Mouse (Mus musculus): Measurements from ENCODE around the gene Capn12. TPM values are rescaled to one million over a fixed set of nuclear protein-coding genes. Genes with fewer than 3 reads are reported as not detected.
"Not testable (repeated sequence)": the region's sequence is repeated elsewhere in the genome, so short reads cannot be mapped to it uniquely, and the experiment has no call there.

Gene Capn12
- polyA plus RNA-seq, 1 experiment from 2014 or later, result 0.26 TPM

- ATAC-seq (ENCODE audit: insufficient number of reproducible peaks, insufficient read depth, low FRiP score, low TSS enrichment, low read depth), result no peak
- Histone ChIP-seq H3K9ac (replicated peaks) (0 out of 2 replicates have a peak within 1 kb of the TSS, but pooled peaks have one; percentile 12), H3K27ac (0 out of 2 replicates have a peak within 1 kb of the TSS, but pooled peaks have one; percentile 41), H3K36me3 (no peaks in the 10 kb centered on the region), H3K4me2 (no peak within 1 kb of the TSS; the same call in 1 of the 2 replicates), H3K9me3 (peaks cover 5% of the 10 kb centered on the region; the same call in 1 of the 2 replicates), H3K4me1 (replicated peaks) (peaks cover 18% of the 10 kb centered on the region), H3K27me3 (no peaks in the 10 kb centered on the region), H3K4me3 (replicated peaks) (no peak within 1 kb of the TSS)
- 83% methylated on average over 6 of the region's 6 CpGs for WGBS
These were observed 17.7 kb upstream of the Capn12 start, which contains the start of gene Lgals7 for GRCm38 (mm10) chr7:28863540-28863939. Lgals7 (plus strand) TSS chr7:28863853.

GRCm38 (mm10) chr7:28864288-28864750 lies 16.9 kb upstream of the Capn12 start:
- H3K9ac ChIP-seq (replicated peaks), result no peak overlapping the region
- 0 out of 2 replicates have a peak overlapping the region, but pooled peaks have one; percentile 41 for H3K27ac ChIP-seq
- ATAC-seq (ENCODE audit: insufficient number of reproducible peaks, insufficient read depth, low FRiP score, low TSS enrichment, low read depth), result no peak
- H3K9me3 ChIP-seq, result peaks cover 5% of the 10 kb centered on the region; the same call in 1 of the 2 replicates
- no peaks in the 10 kb centered on the region for H3K36me3 ChIP-seq
- peaks cover 18% of the 10 kb centered on the region for H3K4me1 ChIP-seq (replicated peaks)
- H3K4me3 ChIP-seq (replicated peaks), result no peak overlapping the region
- H3K4me2 ChIP-seq, result no peak overlapping the region; the same call in 1 of the 2 replicates
- WGBS, result 46% methylated on average over 9 of the region's 9 CpGs
- no peaks in the 10 kb centered on the region for H3K27me3 ChIP-seq

DNA sequence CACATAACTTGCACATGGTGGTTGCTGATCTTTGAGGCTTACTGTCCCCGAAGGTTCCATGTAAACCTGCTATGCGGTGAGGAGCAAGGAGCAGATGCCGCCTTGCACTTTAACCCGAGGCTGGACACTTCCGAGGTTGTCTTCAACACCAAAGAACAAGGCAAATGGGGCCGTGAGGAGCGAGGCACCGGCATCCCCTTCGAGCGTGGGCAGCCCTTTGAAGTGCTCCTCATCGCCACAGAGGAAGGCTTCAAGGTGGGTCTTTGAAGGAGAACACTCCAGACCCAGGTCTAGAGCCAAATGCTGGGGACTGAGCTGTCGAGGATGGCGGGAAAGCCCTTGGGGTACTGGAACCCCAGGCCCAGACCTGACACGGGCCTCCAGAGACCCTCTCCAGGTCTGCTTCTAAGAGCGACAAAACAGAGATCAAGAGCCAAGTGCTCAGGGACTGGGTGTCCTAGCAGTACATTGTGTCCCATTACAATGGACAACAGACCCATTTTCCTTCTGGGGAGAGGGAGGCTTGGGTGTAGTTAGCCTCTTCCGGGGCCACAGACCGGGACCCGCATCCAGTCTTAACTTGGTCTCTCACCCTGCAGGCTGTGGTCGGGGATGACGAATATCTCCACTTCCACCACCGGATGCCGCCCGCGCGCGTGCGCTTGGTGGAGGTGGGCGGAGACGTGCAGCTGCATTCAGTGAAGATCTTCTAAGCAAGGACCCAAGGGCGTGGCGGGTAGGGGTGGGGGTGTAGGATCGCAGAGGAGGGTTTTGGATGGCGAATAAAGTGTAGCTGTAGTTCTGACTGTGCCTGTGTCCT lies 15.5 kb upstream of the Capn12 start:
- Histone ChIP-seq H3K4me2 (peak overlapping the region; percentile 52), H3K4me3 (replicated peaks) (peak overlapping the region; percentile 20), H3K4me1 (replicated peaks) (peaks cover 18% of the 10 kb centered on the region), H3K9ac (replicated peaks) (no peak overlapping the region), H3K36me3 (no peaks in the 10 kb centered on the region), H3K9me3 (peaks cover 4% of the 10 kb centered on the region; the same call in 1 of the 2 replicates), H3K27ac (no peak overlapping the region), H3K27me3 (no peaks in the 10 kb centered on the region)
- ATAC-seq (ENCODE audit: insufficient number of reproducible peaks, insufficient read depth, low FRiP score, low TSS enrichment, low read depth), result peak; percentile 52
- WGBS, result 37% methylated on average over 33 of the region's 33 CpGs

DNA sequence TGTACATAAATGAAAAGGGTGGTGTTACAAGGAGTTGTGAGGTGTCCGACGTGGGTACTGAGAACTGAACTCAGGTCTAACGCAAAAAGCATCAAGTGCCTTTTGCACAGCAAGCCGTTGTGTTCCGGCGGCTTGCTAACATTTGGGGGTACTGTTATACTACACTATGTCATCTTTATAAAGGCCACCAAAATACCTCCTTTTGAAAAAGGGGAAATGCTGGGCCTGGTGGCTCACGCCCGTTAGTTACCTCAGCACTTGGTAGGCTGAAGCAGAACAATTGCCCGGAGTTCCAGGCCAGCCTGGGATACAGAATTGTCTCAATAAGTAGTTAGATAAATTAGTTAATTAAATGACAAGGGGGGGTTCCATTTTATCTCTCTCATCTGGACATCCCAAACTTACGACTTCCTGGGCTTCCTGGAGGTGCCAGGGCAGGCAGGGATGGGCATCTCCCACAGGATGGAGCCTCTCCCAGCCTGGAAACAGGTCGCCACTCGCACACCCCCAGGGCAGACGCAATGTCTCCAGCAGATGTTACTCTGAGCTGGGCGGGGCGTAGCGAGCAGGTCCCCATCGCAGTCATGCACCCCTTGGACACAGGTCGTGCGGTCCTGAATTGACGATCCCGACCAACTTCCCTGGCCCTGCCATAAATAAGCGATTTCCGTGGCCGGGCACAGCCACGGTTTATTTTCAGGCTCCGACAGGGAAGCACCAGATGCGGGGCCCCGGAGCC lies 14.3 kb upstream of the Capn12 start:
- no peaks in the 10 kb centered on the region for H3K27me3 ChIP-seq
- no peaks in the 10 kb centered on the region for H3K36me3 ChIP-seq
- no peak overlapping the region for H3K4me2 ChIP-seq
- peaks cover 18% of the 10 kb centered on the region for H3K4me1 ChIP-seq (replicated peaks)
- H3K9me3 ChIP-seq, result no peaks in the 10 kb centered on the region
- H3K27ac ChIP-seq, result no peak overlapping the region
- WGBS, result 87% methylated on average over 28 of the region's 28 CpGs
- no peak overlapping the region for H3K4me3 ChIP-seq (replicated peaks)
- no peak overlapping the region for H3K9ac ChIP-seq (replicated peaks)
- no peak for ATAC-seq (ENCODE audit: insufficient number of reproducible peaks, insufficient read depth, low FRiP score, low TSS enrichment, low read depth)

DNA sequence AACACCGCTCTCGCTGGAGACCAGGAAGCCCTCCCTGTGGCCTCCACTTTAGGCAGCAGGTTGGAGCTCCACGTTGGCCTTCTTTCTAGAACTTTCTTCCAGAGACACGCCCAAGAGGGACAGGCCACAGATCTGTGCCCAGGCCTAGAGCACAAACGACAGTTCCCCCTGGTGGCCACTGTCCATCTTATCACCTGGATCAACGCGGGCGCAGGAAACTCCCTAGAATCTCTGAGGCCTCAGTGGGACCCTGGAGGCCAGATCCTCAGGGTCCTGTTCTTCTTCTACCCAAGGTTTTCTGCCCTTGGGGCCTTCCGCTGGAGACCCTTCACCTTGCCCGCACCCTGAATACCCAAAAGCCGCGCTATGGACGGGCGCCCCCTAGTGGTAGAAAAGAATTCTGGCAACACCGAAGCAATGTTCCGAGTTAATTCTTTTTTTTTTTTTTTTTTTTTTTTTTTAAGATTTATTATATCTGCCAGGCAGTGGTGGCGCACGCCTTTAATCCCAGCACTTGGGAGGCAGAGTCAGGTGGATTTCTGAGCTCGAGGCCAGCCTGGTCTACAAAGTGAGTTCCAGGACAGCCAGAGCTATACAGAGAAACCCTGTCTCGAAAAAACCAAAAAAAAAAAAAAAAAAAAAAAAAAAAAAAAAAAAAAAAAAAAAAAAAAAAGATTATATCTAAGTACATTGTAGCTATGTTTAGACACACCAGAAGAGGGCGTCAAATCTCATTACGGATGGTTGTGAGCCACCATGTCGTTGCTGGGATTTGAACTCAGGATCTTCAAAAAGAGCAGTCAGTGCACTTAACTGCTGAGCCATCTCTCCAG lies 13.5 kb upstream of the Capn12 start:
- H3K9me3 ChIP-seq; H3K4me3 ChIP-seq (replicated peaks); H3K4me2 ChIP-seq; ATAC-seq (ENCODE audit: insufficient number of reproducible peaks, insufficient read depth, low FRiP score, low TSS enrichment, low read depth); H3K36me3 ChIP-seq; H3K27ac ChIP-seq; H3K27me3 ChIP-seq; H3K9ac ChIP-seq (replicated peaks): not testable (repeated sequence)
- 30% methylated on average over 23 of the region's 23 CpGs for WGBS
- H3K4me1 ChIP-seq (replicated peaks), result peaks cover 18% of the 10 kb centered on the region

DNA sequence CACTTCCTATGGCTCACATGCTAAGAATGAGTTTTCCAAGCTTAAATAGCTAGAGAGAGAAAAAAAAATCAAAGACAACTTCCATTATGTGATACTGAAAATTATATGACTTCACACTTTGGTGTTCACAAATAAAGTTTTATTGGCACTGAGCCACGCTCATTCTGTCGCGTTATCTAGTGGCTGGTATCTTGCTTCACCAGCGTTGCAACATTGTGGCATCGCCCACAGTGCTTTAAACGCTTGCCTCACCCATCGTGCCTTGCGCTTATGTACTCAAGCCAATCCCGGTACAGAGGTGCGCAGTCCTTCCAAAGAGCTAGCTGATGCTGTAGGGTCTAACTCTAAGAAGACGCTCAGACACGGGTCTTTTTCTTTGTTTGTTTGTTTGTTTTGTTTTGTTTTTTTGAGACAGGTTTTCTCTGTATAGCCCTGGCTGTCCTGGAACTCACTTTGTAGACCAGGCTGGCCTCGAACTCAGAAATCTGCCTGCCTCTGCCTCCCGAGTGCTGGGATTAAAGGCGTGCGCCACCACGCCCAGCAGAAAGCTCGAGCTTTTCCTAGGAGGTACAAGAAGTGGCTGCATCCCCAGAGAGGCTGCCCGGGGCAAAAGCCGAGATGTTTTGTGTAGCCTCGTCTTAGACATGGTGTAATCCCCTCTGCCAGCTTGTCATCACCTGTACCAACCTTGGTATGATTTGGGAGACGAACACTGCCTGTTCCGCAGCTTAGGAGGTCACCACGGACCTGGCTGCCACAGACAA lies 10.1 kb upstream of the Capn12 start:
- no peak overlapping the region for H3K27ac ChIP-seq
- no peaks in the 10 kb centered on the region for H3K36me3 ChIP-seq
- no peak for ATAC-seq (ENCODE audit: insufficient number of reproducible peaks, insufficient read depth, low FRiP score, low TSS enrichment, low read depth)
- peaks cover 10% of the 10 kb centered on the region; the same call in 1 of the 2 replicates for H3K4me1 ChIP-seq (replicated peaks)
- H3K4me2 ChIP-seq, result no peak overlapping the region
- no peak overlapping the region for H3K4me3 ChIP-seq (replicated peaks)
- 90% methylated on average over 24 of the region's 24 CpGs for WGBS
- H3K27me3 ChIP-seq, result no peaks in the 10 kb centered on the region
- H3K9ac ChIP-seq (replicated peaks), result no peak overlapping the region
- H3K9me3 ChIP-seq, result no peaks in the 10 kb centered on the region

DNA sequence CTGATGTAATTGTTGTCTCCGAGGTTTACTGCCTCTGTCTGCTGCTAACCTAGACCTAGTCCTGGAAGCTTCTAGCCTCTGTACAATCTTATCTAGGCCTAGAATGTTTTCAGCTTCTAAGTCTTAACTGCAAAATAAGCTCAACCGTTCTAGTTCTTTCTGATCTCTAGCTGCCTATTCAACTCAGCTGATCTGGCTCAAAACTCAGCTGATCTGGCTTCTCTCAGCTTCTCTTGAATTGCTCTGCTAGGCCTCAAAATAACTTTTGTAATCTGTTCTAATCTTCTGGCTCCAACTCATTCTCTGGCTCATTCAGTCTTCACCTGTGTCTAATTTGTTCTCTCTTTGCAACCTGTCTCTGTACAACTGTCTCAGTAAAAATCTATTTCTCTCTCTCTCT lies 6.7 kb upstream of the Capn12 start:
- 0 out of 2 replicates have a peak overlapping the region, but pooled peaks have one; percentile 31 for H3K27ac ChIP-seq
- no peaks in the 10 kb centered on the region for H3K9me3 ChIP-seq
- no peak for ATAC-seq (ENCODE audit: insufficient number of reproducible peaks, insufficient read depth, low FRiP score, low TSS enrichment, low read depth)
- H3K27me3 ChIP-seq, result no peaks in the 10 kb centered on the region
- H3K4me2 ChIP-seq, result no peak overlapping the region
- no peaks in the 10 kb centered on the region for H3K36me3 ChIP-seq
- 60% methylated on average over 2 of the region's 2 CpGs for WGBS
- no peak overlapping the region for H3K4me3 ChIP-seq (replicated peaks)
- H3K4me1 ChIP-seq (replicated peaks), result 0 out of 2 replicates have a peak, but pooled peaks cover 7% of the 10 kb centered on the region
- no peak overlapping the region for H3K9ac ChIP-seq (replicated peaks)

- Histone ChIP-seq H3K4me3 (replicated peaks) (no peak overlapping the region), H3K4me1 (replicated peaks) (0 out of 2 replicates have a peak, but pooled peaks cover 8% of the 10 kb centered on the region), H3K27me3 (no peaks in the 10 kb centered on the region), H3K9ac (replicated peaks) (no peak overlapping the region), H3K9me3 (no peaks in the 10 kb centered on the region), H3K27ac (no peak overlapping the region), H3K36me3 (no peaks in the 10 kb centered on the region), H3K4me2 (no peak overlapping the region)
- no peak for ATAC-seq (ENCODE audit: insufficient number of reproducible peaks, insufficient read depth, low FRiP score, low TSS enrichment, low read depth)
- WGBS, result 89% methylated on average over 4 of the region's 4 CpGs
These were observed 5.1 kb upstream of the Capn12 start for GRCm38 (mm10) chr7:28876099-28876498.

DNA sequence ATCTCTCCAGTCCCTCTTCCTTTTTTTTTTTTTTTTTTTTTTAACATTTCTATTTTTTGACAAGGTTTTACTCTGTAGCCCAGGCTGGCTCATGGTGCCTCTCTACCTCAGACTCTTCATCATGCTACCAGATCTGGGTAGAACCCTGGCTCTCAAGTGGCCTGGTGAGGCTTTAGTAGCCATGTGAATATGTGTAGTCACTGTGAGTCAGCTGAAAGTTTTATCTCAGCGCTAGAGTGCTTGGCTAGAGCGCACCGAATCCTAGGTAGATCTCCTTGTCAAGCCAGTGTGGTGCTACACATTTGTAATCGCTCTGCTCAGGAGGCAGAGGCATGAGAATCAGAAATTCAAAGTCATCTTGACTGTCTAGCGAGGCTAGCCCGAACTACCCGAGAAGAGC lies 4.1 kb upstream of the Capn12 start:
- no peak for ATAC-seq (ENCODE audit: insufficient number of reproducible peaks, insufficient read depth, low FRiP score, low TSS enrichment, low read depth)
- H3K4me1 ChIP-seq (replicated peaks), result peaks cover 15% of the 10 kb centered on the region; the same call in 1 of the 2 replicates
- H3K9me3 ChIP-seq, result no peaks in the 10 kb centered on the region
- no peak overlapping the region for H3K27ac ChIP-seq
- no peak overlapping the region for H3K4me3 ChIP-seq (replicated peaks)
- no peak overlapping the region for H3K4me2 ChIP-seq
- 92% methylated on average over 7 of the region's 7 CpGs for WGBS
- no peaks in the 10 kb centered on the region for H3K27me3 ChIP-seq
- no peak overlapping the region for H3K9ac ChIP-seq (replicated peaks)
- no peaks in the 10 kb centered on the region for H3K36me3 ChIP-seq

DNA sequence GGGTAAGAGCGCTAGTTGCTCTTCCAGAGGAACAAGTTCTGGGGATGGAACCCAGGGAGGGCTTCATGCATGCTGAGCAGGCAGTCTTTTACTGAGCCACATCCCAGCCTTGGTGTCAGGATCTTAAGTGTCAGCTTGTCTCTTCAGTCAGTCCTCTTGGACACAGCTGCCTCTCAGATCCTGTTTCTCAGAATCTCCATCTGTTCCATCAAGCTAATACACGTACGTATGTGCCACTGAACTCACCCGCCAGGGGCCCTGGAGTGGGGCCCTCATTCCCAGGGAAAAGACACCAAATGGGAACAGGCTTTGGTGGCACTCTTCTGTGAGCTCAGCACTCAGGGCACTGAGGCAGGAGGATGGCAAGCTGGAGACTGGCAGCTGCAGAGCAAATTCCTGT lies 3.4 kb upstream of the Capn12 start:
- 69% methylated on average over 4 of the region's 4 CpGs for WGBS
- no peak overlapping the region for H3K4me2 ChIP-seq
- no peak overlapping the region for H3K4me3 ChIP-seq (replicated peaks)
- no peak overlapping the region for H3K9ac ChIP-seq (replicated peaks)
- no peaks in the 10 kb centered on the region for H3K36me3 ChIP-seq
- no peak overlapping the region for H3K27ac ChIP-seq
- no peak for ATAC-seq (ENCODE audit: insufficient number of reproducible peaks, insufficient read depth, low FRiP score, low TSS enrichment, low read depth)
- no peaks in the 10 kb centered on the region for H3K9me3 ChIP-seq
- H3K27me3 ChIP-seq, result no peaks in the 10 kb centered on the region
- H3K4me1 ChIP-seq (replicated peaks), result peaks cover 15% of the 10 kb centered on the region; the same call in 1 of the 2 replicates
